Mouse (Mus musculus) CH12.LX (cell line): ENCODE results near the gene Mgrn1. TPM values are rescaled to one million over a fixed set of nuclear protein-coding genes. Genes with fewer than 3 reads are reported as not detected.

Source experiments
- DNase-seq: peaks from one replicate; pipeline ENCODE4 v3.0.0-alpha.2; 2013; ENCODE audit errors: extremely low read depth
- H3K27ac ChIP-seq: 2 replicates; pipeline ENCODE4 v1.5.1; 2012; ENCODE audit warnings: low read depth, mild to moderate bottlenecking, control low read depth, moderate library complexity; ENCODE audit not compliant: insufficient read depth
- H3K27me3 ChIP-seq: replicated peaks from 2 replicates; pipeline ENCODE3; 2012; ENCODE audit warnings: inconsistent platforms
- H3K36me3 ChIP-seq, 2 experiments: replicated peaks in 1 of 2; 2 replicates each; pipeline versions ENCODE3 to v1.6.1; 2012; ENCODE audit warnings: inconsistent platforms in 1 of 2, low read length in 1 of 2, mild to moderate bottlenecking in 1 of 2, mixed read lengths in 1 of 2, moderate library complexity in 1 of 2; ENCODE audit not compliant: control insufficient read depth in 1 of 2, insufficient read depth in 1 of 2
- H3K4me1 ChIP-seq, 2 experiments: 2 replicates each; pipeline ENCODE4 v1.6.1; 2012; ENCODE audit warnings: inconsistent platforms in 1 of 2, moderate library complexity in 1 of 2; ENCODE audit not compliant: insufficient read depth in 2 of 2, control insufficient read depth in 1 of 2
- H3K4me2 ChIP-seq: 2 replicates; pipeline ENCODE4 v1.6.1; 2012; ENCODE audit warnings: low read depth, mild to moderate bottlenecking, control low read depth; ENCODE audit not compliant: poor library complexity, insufficient read depth, severe bottlenecking
- H3K4me3 ChIP-seq, 3 experiments: fragments of 150-350 bp in 1 of 3; sonication (generic) in 1 of 3; replicated peaks in 1 of 3; 2 replicates each; pipeline versions ENCODE3 to v1.5.1; 2011 to 2012; ENCODE audit warnings: low read depth in 2 of 3, low read length in 2 of 3, mild to moderate bottlenecking in 2 of 3, moderate library complexity in 2 of 3, control low read depth in 1 of 3, improper control_type of control experiment in 1 of 3, inconsistent platforms in 1 of 3, mixed read lengths in 1 of 3; ENCODE audit not compliant: poor library complexity in 1 of 3
- H3K79me2 ChIP-seq: replicated peaks from 2 replicates; pipeline ENCODE4 v1.6.1; 2012; ENCODE audit warnings: mild to moderate bottlenecking, moderate library complexity; ENCODE audit not compliant: control insufficient read depth, poor library complexity, insufficient read depth, severe bottlenecking; ENCODE audit errors: extremely low read depth
- H3K9ac ChIP-seq: 2 replicates; pipeline ENCODE4 v1.6.1; 2012; ENCODE audit warnings: low read depth, mild to moderate bottlenecking, control low read depth, moderate library complexity; ENCODE audit not compliant: insufficient read depth
- H3K9me3 ChIP-seq: replicated peaks from 2 replicates; pipeline ENCODE3; 2012; ENCODE audit warnings: low read length, inconsistent platforms, mixed read lengths
- CHD1 ChIP-seq: IDR thresholded peaks from 2 replicates; pipeline ENCODE4 v1.6.1; 2012; ENCODE audit warnings: low read depth, low read length, improper control_type of control experiment, inconsistent platforms
- CHD2 ChIP-seq: IDR thresholded peaks from 2 replicates; pipeline ENCODE4 v1.6.1; 2011; ENCODE audit warnings: low read length, improper control_type of control experiment
- EP300 ChIP-seq: IDR thresholded peaks from 2 replicates; pipeline ENCODE4 v1.6.1; 2011; ENCODE audit warnings: low read length, improper control_type of control experiment
- IRF4 ChIP-seq: IDR thresholded peaks from 2 replicates; pipeline ENCODE4 v1.6.1; 2014; ENCODE audit warnings: low read depth, mild to moderate bottlenecking, inconsistent platforms, low read length, improper control_type of control experiment
- MAX ChIP-seq: IDR thresholded peaks from 2 replicates; pipeline ENCODE4 v1.6.1; 2011; ENCODE audit warnings: low read length, improper control_type of control experiment
- PAX5 ChIP-seq: IDR thresholded peaks from 2 replicates; pipeline ENCODE4 v1.6.1; 2012; ENCODE audit warnings: low read length, inconsistent platforms, mixed read lengths
- POLR2A ChIP-seq: IDR thresholded peaks from 2 replicates; pipeline ENCODE4 v1.6.1; 2011; ENCODE audit warnings: low read depth, mild to moderate bottlenecking, improper control_type of control experiment, low read length
- POLR2AphosphoS2 ChIP-seq: IDR thresholded peaks from 2 replicates; pipeline ENCODE4 v1.6.1; 2011; ENCODE audit warnings: low read depth, low read length, improper control_type of control experiment
- RAD21 ChIP-seq: IDR thresholded peaks from 2 replicates; pipeline ENCODE4 v1.6.1; 2011; ENCODE audit warnings: low read depth, mild to moderate bottlenecking, low read length, improper control_type of control experiment, moderate library complexity
- SMC3 ChIP-seq: IDR thresholded peaks from 2 replicates; pipeline ENCODE4 v1.6.1; 2011; ENCODE audit warnings: low read depth, low read length, improper control_type of control experiment
- TBP ChIP-seq: conservative IDR thresholded peaks from 2 replicates; pipeline ENCODE4 v1.6.1; 2011; ENCODE audit warnings: low read depth, low read length, improper control_type of control experiment
- TCF12 ChIP-seq: IDR thresholded peaks from 2 replicates; pipeline ENCODE4 v1.6.1; 2014; ENCODE audit warnings: low read depth, mild to moderate bottlenecking, inconsistent platforms, low read length, improper control_type of control experiment
- UBTF ChIP-seq: IDR thresholded peaks from 2 replicates; pipeline ENCODE4 v1.6.1; 2012; ENCODE audit warnings: low read depth, mild to moderate bottlenecking, inconsistent platforms, low read length, improper control_type of control experiment, moderate library complexity
- USF2 ChIP-seq: conservative IDR thresholded peaks from 2 replicates; pipeline ENCODE4 v1.6.1; 2011; ENCODE audit warnings: low read depth, low read length, improper control_type of control experiment
- ZMIZ1 ChIP-seq: IDR thresholded peaks from 2 replicates; pipeline ENCODE4 v1.6.1; 2012; ENCODE audit warnings: low read depth, mild to moderate bottlenecking, inconsistent platforms, low read length, improper control_type of control experiment
- ZNF384 ChIP-seq: IDR thresholded peaks from 2 replicates; pipeline ENCODE4 v1.6.1; 2012; ENCODE audit warnings: low read depth, low read length, improper control_type of control experiment, inconsistent platforms
- dilution Hi-C: fragments of 300-500 bp; cut with MboI; formaldehyde crosslinking; loops from 2 replicates; pipeline ENCODE4 v1.14.3; 2020; ENCODE audit warnings: low sequenced_read_pairs; ENCODE audit not compliant: extremely low pct_unique_long_range_greater_than_20kb, extremely low pct_ligation_motif_present
- in situ Hi-C: fragments of 300-500 bp; cut with MboI; formaldehyde crosslinking; loops from 3 replicates; pipeline ENCODE4 v1.14.3; 2019; ENCODE audit warnings: low sequenced_read_pairs, low pct_ligation_motif_present, low pct_unique_long_range_greater_than_20kb, mixed read lengths
- polyA plus RNA-seq: library from polyadenylated mRNA; unstranded; fragments of >175 nt; gene quantifications from 2 replicates; pipeline ENCODE4 v1.2.1, GENCODE M21; 2012; ENCODE audit warnings: low read depth; ENCODE audit not compliant: insufficient read length
- total RNA-seq, 2 experiments: library from RNA; depleted of rRNA; stranded (reverse); fragments of 300-350 nt in 1 of 2; fragments of >200 nt in 1 of 2; gene quantifications; 2 replicates each; pipeline ENCODE4 v1.2.3; 2012 to 2014

Mgrn1 gene
- total and polyA plus RNA-seq, 3 experiments, result 11.7 to 16.9 (median 12.9) TPM

GRCm38 (mm10) chr16:4870490-4870889 is 15.6 kb upstream of the Mgrn1 start:
- Histone ChIP-seq H3K4me3 (no peak overlapping the region), H3K4me1 (peaks cover 0 to 18% of the 10 kb centered on the region in 2 experiments; a peak in 2 of 4 replicates), H3K27ac (no peak overlapping the region), H3K9me3 (no peaks in the 10 kb centered on the region), H3K4me2 (no peak overlapping the region), H3K36me3 (peaks cover 23 to 68% of the 10 kb centered on the region in 2 experiments), H3K9ac (no peak overlapping the region), H3K79me2 (no peaks in the 10 kb centered on the region), H3K27me3 (no peaks in the 10 kb centered on the region)
- in situ Hi-C loops, result loop anchor here (5.0 to 25.0 kb wide), 2 partner anchors 47 to 108 kb away; no protein-coding TSS in a partner anchor
- dilution Hi-C loops, result no loop called here
- TF ChIP-seq RAD21 (no peak), CHD1 (no peak), ZNF384 (peak; percentile 74)
- no peak for DNase-seq

GRCm38 (mm10) chr16:4871926-4872325 is 14.1 kb upstream of the Mgrn1 start:
- Histone ChIP-seq H3K9ac (no peak overlapping the region), H3K79me2 (no peaks in the 10 kb centered on the region), H3K27ac (no peak overlapping the region), H3K4me1 (peaks cover 0 to 9% of the 10 kb centered on the region in 2 experiments; a peak in 3 of 4 replicates), H3K4me3 (no peak overlapping the region), H3K36me3 (peaks cover 33 to 83% of the 10 kb centered on the region in 2 experiments), H3K27me3 (no peaks in the 10 kb centered on the region), H3K9me3 (no peaks in the 10 kb centered on the region), H3K4me2 (no peak overlapping the region)
- DNase-seq, result no peak
- TF ChIP-seq PAX5, result no peak
- TF ChIP-seq EP300, result no peak
- TF ChIP-seq TBP, result no peak
- no peak for TF ChIP-seq POLR2A
- TF ChIP-seq MAX, result no peak
- no peak for TF ChIP-seq SMC3
- TF ChIP-seq USF2, result no peak
- TF ChIP-seq UBTF, result no peak
- TF ChIP-seq TCF12, result no peak
- TF ChIP-seq IRF4, result no peak
- TF ChIP-seq ZMIZ1, result no peak
- TF ChIP-seq POLR2AphosphoS2, result no peak; the same call in 1 of the 2 replicates
- TF ChIP-seq CHD2, result no peak
- in situ Hi-C loops (loop anchor here (5.0 to 25.0 kb wide), 2 partner anchors 45 to 110 kb away; no protein-coding TSS in a partner anchor), dilution Hi-C loops (no loop called here)
